Mouse (Mus musculus): ENCODE measurements around the gene Kdm5b. TPM values are rescaled to one million over a fixed set of nuclear protein-coding genes. Genes with fewer than 3 reads are reported as not detected.
A peak's percentile ranks its signal among the peaks of the same experiment; 100 is the strongest.
"Not testable (repeated sequence)": the region's sequence is repeated elsewhere in the genome, so short reads cannot be mapped to it uniquely, and the experiment has no call there.

Gene Kdm5b
- 10 to 100 TPM; 45.9 to 65.0 (median 52.6) TPM for total RNA-seq (2022)

- peak; percentile 77 for DNase-seq
Observed at GRCm38 (mm10) chr1:134559976-134560375, at the start of gene Kdm5b. Gene Kdm5b, plus strand, starts transcription at chr1:134560171.

- no peak for DNase-seq
Observed at GRCm38 (mm10) chr1:134512183-134512582, 47.8 kb upstream of the Kdm5b start.

DNA sequence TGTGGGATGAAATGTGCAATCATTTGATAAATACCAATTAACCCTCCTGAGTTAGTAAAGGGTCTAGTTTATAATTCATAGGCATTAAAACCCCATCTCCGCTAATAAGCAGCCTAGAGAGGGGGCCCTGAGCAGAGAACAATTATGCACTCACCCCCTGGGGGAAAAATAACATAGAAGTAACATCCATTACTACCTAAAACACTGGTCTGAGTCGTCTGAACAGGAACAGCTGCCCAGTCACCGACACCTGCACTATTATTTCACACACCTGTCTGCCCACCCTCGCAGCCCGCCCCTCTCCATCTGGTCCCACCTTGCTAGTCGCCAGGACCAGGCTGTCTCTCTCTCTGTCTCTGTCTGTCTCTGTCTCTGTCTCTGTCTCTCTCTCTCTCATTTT lies 47.4 kb upstream of the Kdm5b start:
- no peak for DNase-seq

GRCm38 (mm10) chr1:134513312-134513860 lies 46.6 kb upstream of the Kdm5b start:
- no peak for DNase-seq

GRCm38 (mm10) chr1:134513876-134514590 lies 45.9 kb upstream of the Kdm5b start:
- DNase-seq, result no peak

DNA sequence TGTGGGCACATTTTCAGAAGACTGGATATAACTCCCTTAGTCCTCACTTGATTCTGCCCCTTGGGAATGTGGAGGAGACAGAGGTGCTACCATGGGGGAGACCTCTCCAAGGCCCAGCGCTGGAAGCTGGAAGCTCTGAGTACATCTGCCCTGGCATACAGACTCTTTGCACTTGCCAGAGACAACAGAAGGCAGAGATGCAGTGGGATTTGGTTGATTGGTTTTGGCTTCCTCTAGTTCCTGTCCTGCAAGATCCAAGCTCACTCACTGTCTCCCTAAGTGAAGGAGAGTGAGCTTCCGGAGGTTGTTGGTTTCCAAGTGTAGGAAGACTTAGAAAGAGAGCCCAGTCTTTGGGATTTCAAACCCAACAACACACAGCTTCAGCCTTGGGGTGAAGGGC lies 44.1 kb upstream of the Kdm5b start:
- DNase-seq, result no peak

GRCm38 (mm10) chr1:134516491-134517198 lies 43.3 kb upstream of the Kdm5b start:
- DNase-seq, result no peak

- DNase-seq, result not testable (repeated sequence)
Observed at GRCm38 (mm10) chr1:134517841-134518240, 42.1 kb upstream of the Kdm5b start.

- peak; percentile 75 for DNase-seq
Observed at GRCm38 (mm10) chr1:134518677-134519076, 41.3 kb upstream of the Kdm5b start.

GRCm38 (mm10) chr1:134519201-134519600 lies 40.8 kb upstream of the Kdm5b start:
- DNase-seq, result not testable (repeated sequence)

- no peak for DNase-seq
Observed at GRCm38 (mm10) chr1:134520001-134520721, 39.8 kb upstream of the Kdm5b start.

- DNase-seq, result no peak
Observed at GRCm38 (mm10) chr1:134521163-134521562, 38.8 kb upstream of the Kdm5b start.

DNA sequence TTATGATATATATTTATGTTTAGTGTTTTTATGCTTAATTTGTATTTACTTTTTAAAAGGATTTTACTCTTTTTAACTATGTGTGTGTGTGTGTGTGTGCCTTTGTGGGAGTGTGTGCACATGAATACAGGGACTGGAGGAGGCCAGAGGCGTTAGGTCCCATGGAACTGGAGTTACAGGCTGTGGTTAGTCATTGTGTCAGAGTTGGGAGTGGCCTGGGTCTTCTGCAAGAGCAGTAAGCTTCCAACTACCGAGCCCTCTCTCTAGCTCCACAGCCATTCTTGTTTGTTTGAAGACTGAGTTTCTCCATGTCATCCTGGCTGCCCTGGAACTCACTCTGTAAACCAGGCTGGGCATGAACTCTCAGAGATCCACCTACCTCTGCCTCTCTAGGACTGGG lies 37.6 kb upstream of the Kdm5b start:
- no peak for DNase-seq

DNA sequence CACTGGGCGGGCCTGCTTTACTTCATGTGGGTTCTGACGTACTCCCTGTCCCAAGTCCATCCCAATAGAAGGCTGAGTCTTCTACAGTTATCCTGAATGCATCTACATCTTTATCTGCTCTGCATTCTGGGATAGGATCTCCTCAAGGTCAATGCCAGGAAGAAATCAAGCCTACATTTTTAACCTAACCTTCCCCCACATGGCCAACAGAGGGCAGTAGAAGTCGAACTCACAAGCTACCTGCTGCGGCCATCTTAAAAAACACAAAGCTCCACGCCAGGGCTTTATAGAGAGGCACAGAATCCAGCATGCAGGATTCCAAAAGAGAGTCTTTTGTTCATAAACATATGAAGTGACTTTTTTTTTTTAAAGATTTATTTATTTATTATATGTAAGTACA lies 35.5 kb upstream of the Kdm5b start:
- DNase-seq, result no peak

- DNase-seq, result no peak
Observed at GRCm38 (mm10) chr1:134525015-134525414, 35.0 kb upstream of the Kdm5b start.

- no peak for DNase-seq
Observed at GRCm38 (mm10) chr1:134526752-134527151, 33.2 kb upstream of the Kdm5b start.

GRCm38 (mm10) chr1:134530618-134531017 lies 29.4 kb upstream of the Kdm5b start:
- DNase-seq, result no peak

DNA sequence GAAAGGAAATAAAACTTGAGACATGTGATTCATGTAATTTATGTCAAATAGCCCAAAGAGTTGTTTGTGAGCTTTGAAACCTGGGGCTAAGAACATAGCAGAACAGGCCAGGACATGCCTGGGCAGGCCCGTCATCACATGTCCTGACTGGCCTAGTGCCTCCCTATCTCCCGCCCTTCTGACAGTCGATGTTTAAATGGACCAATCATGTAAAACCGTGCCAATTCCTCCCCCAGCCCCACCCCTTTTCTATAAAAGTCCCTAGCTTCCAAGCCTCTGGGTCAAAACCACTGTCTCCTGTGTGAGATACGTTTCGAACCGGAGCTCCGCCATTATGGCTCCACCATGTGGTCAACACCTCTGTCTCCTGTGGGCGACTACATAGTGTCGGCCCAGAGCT lies 26.3 kb upstream of the Kdm5b start:
- not testable (repeated sequence) for DNase-seq

DNA sequence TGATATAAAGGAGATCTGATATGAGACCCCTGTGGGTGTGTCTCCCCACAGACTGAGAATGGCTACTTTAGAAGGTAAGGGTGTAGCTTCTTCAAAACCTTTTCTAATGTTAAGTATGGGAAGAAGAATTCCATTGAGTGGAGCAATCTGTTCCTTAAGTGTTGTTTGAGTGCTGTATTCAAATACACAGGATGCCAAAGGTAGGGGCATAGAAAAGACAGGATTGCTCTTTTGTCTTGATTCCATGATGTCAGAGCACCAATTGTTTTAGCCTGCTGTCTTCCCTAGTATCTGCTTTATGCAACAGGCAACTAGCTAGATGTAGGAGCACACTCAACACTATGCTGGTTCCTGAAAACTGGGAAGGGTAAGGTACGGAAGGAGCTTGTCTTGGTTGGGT lies 24.9 kb upstream of the Kdm5b start:
- no peak for DNase-seq

- no peak for DNase-seq
Observed at GRCm38 (mm10) chr1:134535513-134535912, 24.5 kb upstream of the Kdm5b start.

- no peak for DNase-seq
Observed at GRCm38 (mm10) chr1:134540610-134541009, 19.4 kb upstream of the Kdm5b start.

- DNase-seq, result no peak
Observed at GRCm38 (mm10) chr1:134548231-134548630, 11.7 kb upstream of the Kdm5b start.

GRCm38 (mm10) chr1:134549632-134550132 lies 10.3 kb upstream of the Kdm5b start, which contains the start of gene Mgat4e:
Gene Mgat4e, minus strand, starts transcription at chr1:134549682.
- DNase-seq, result no peak

Measured in adrenal gland, adult 8-10 months (tissue).